Mouse (Mus musculus): ENCODE data around the gene Raph1. TPM values are rescaled to one million over a fixed set of nuclear protein-coding genes. Genes with fewer than 3 reads are reported as not detected.

The Raph1 gene
- polyA plus RNA-seq, 1 experiment from 2014 or later: 30.8 TPM

DNA sequence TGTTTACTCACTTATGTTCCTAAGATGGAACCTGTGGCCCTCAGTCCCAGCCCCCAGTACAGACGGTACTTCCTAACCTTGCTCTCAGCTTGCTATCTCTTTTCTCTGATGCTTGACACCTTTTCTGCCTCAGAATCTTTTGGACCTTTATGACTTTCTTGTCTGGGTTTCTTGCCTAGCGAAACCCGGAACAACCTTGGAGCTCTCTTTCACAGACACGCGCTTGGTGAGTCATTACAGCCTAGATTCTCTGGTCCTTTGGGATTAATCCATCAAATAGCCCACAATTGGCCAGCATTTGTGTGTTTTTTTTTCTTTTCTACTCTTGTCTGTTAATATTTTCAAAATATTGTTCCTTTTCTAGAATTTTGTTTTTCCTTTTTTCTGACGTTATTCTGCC, 26.2 kb upstream of the Raph1 start:
- no peak overlapping the region for H3K4me3 ChIP-seq (replicated peaks)
- 89% methylated on average over 6 of the region's 6 CpGs for WGBS
- H3K27ac ChIP-seq: no peak overlapping the region
- H3K27me3 ChIP-seq (replicated peaks): no peaks in the 10 kb centered on the region
- ATAC-seq (ENCODE audit: insufficient read depth, low FRiP score, low read depth): no peak
- H3K9me3 ChIP-seq: no peaks in the 10 kb centered on the region
- H3K4me2 ChIP-seq: no peak overlapping the region
- H3K9ac ChIP-seq: no peak overlapping the region
- H3K36me3 ChIP-seq: no peaks in the 10 kb centered on the region
- no peaks in the 10 kb centered on the region for H3K4me1 ChIP-seq

DNA sequence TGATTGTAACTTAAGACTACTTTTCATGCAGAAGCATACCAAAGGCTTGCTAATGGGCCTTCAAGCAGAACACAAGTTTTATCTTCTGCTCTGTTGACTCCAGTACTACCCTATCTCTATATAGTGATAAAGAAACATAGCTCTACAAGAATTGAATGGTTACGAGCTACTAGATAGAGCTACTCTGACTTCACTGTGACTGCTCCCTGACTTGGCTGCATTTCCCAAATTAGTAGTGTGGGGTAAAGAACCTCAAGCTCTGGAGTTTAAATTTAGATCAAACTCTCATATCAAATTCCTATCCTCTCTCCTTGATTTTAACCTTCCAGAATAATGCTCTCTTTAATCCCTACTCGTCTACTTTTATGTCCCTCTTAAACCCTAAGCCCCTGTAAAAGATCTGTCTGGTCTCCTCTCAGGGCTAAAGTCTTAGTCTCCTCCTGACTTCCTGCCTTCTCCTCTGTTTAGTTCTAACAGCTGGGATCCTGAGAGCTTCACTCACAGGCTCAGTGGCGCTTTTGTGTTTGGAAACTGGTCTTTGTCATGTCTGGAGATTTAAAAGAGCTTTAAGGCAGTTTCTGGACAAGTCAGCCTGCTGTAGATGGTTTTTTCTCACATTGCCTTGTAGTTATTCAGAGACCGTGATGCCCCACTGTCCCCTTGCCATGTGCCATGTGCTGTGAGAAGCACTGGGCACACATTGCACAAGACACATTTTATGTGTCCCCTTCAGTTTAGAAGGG, 22.2 kb upstream of the Raph1 start:
- peak overlapping the region; percentile 40; the same call in 1 of the 2 replicates for H3K27ac ChIP-seq
- no peak overlapping the region for H3K4me3 ChIP-seq (replicated peaks)
- H3K9me3 ChIP-seq: no peaks in the 10 kb centered on the region; the same call in 1 of the 2 replicates
- H3K4me1 ChIP-seq: no peaks in the 10 kb centered on the region
- H3K27me3 ChIP-seq (replicated peaks): no peaks in the 10 kb centered on the region
- H3K4me2 ChIP-seq: no peak overlapping the region
- ATAC-seq (ENCODE audit: insufficient read depth, low FRiP score, low read depth): peak; percentile 47; the same call in 1 of the 2 replicates
- 35% methylated on average over 4 of the region's 4 CpGs for WGBS
- H3K36me3 ChIP-seq: no peaks in the 10 kb centered on the region
- no peak overlapping the region for H3K9ac ChIP-seq

- ATAC-seq (ENCODE audit: insufficient read depth, low FRiP score, low read depth): no peak
- Histone ChIP-seq H3K4me2 (no peak overlapping the region), H3K9me3 (no peaks in the 10 kb centered on the region; the same call in 1 of the 2 replicates), H3K36me3 (no peaks in the 10 kb centered on the region), H3K27ac (no peak overlapping the region), H3K9ac (no peak overlapping the region), H3K4me1 (no peaks in the 10 kb centered on the region), H3K27me3 (replicated peaks) (no peaks in the 10 kb centered on the region), H3K4me3 (replicated peaks) (no peak overlapping the region)
- 89% methylated on average over 8 of the region's 8 CpGs for WGBS
Measured at GRCm38 (mm10) chr1:60580990-60581389, 14.1 kb upstream of the Raph1 start.

- Histone ChIP-seq H3K4me3 (replicated peaks) (no peak overlapping the region), H3K9ac (no peak overlapping the region), H3K27ac (no peak overlapping the region), H3K27me3 (replicated peaks) (no peaks in the 10 kb centered on the region), H3K4me1 (no peaks in the 10 kb centered on the region), H3K4me2 (no peak overlapping the region), H3K9me3 (no peaks in the 10 kb centered on the region), H3K36me3 (no peaks in the 10 kb centered on the region)
- ATAC-seq (ENCODE audit: insufficient read depth, low FRiP score, low read depth): no peak
- 74% methylated on average over 1 of the region's 1 CpGs for WGBS
Measured at GRCm38 (mm10) chr1:60579886-60580285, 13.0 kb upstream of the Raph1 start.

- Histone ChIP-seq H3K4me3 (replicated peaks) (no peak overlapping the region), H3K9me3 (no peaks in the 10 kb centered on the region), H3K27me3 (replicated peaks) (no peaks in the 10 kb centered on the region), H3K4me1 (no peaks in the 10 kb centered on the region), H3K4me2 (no peak overlapping the region), H3K36me3 (no peaks in the 10 kb centered on the region), H3K27ac (no peak overlapping the region), H3K9ac (no peak overlapping the region)
- 61% methylated on average over 3 of the region's 3 CpGs for WGBS
- no peak for ATAC-seq (ENCODE audit: insufficient read depth, low FRiP score, low read depth)
Measured at GRCm38 (mm10) chr1:60572699-60573098, 5.8 kb upstream of the Raph1 start.

DNA sequence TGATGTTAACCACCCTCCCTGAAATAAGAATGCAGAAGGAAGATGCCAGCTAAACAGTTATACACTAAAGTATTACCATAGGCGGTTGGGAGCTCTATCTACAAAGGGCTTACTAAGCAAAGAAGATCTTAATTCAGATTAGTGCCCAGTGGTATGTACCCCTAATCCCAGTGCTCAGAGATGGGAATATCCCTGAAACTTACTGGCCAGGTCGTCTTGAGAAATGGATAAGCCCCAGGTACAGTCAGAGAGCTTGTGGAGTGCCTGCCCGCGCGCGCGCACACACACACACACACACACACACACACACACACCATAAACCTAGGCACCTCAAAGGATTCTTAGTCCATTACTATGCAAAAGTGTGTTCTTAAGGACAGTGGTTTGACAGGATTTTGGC, 2.8 kb upstream of the Raph1 start:
- H3K4me2 ChIP-seq: no peak overlapping the region
- WGBS: 88% methylated on average over 7 of the region's 7 CpGs
- no peak for ATAC-seq (ENCODE audit: insufficient read depth, low FRiP score, low read depth)
- H3K9me3 ChIP-seq: no peaks in the 10 kb centered on the region
- H3K27me3 ChIP-seq (replicated peaks): no peaks in the 10 kb centered on the region
- no peak overlapping the region for H3K27ac ChIP-seq
- no peak overlapping the region for H3K9ac ChIP-seq
- no peaks in the 10 kb centered on the region for H3K36me3 ChIP-seq
- no peak overlapping the region for H3K4me3 ChIP-seq (replicated peaks)
- peaks cover 4% of the 10 kb centered on the region; the same call in 1 of the 2 replicates for H3K4me1 ChIP-seq

GRCm38 (mm10) chr1:60569210-60569609, 2.3 kb upstream of the Raph1 start:
- H3K4me1 ChIP-seq: peaks cover 4% of the 10 kb centered on the region; the same call in 1 of the 2 replicates
- H3K9me3 ChIP-seq: no peaks in the 10 kb centered on the region
- no peaks in the 10 kb centered on the region for H3K36me3 ChIP-seq
- no peak overlapping the region for H3K4me2 ChIP-seq
- H3K27me3 ChIP-seq (replicated peaks): no peaks in the 10 kb centered on the region
- no peak overlapping the region for H3K27ac ChIP-seq
- no peak overlapping the region for H3K9ac ChIP-seq
- ATAC-seq (ENCODE audit: insufficient read depth, low FRiP score, low read depth): no peak
- no peak overlapping the region for H3K4me3 ChIP-seq (replicated peaks)
- 60% methylated on average over 5 of the region's 5 CpGs for WGBS

DNA sequence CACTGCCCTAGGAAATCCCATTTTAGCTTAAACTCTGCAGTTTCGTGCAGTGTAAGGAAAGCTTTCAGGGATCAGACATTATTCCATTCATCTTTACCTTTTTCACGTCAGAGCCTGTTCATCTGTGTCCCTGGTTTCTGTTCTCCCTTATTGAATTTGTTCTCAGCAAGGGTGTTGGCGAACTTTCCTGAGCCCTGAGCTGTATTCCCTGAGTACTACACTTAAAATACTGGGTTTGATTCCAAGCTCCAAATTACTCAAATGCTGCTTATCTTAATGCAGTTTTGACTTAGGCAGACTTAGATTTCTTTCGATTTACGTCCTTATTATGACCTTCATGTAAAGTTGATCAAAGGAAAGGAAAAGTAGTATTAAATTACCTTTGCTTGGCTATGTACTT, 417 bp upstream of the Raph1 start:
- H3K9me3 ChIP-seq: no peaks in the 10 kb centered on the region
- H3K4me1 ChIP-seq: peaks cover 4% of the 10 kb centered on the region; the same call in 1 of the 2 replicates
- H3K9ac ChIP-seq: peak overlapping the region; percentile 39; the same call in 1 of the 2 replicates
- 15% methylated on average over 5 of the region's 5 CpGs for WGBS
- peak overlapping the region; percentile 73 for H3K4me2 ChIP-seq
- H3K4me3 ChIP-seq (replicated peaks): peak overlapping the region; percentile 99
- no peak for ATAC-seq (ENCODE audit: insufficient read depth, low FRiP score, low read depth)
- peak overlapping the region; percentile 95 for H3K27ac ChIP-seq
- no peaks in the 10 kb centered on the region for H3K36me3 ChIP-seq
- H3K27me3 ChIP-seq (replicated peaks): no peaks in the 10 kb centered on the region

DNA sequence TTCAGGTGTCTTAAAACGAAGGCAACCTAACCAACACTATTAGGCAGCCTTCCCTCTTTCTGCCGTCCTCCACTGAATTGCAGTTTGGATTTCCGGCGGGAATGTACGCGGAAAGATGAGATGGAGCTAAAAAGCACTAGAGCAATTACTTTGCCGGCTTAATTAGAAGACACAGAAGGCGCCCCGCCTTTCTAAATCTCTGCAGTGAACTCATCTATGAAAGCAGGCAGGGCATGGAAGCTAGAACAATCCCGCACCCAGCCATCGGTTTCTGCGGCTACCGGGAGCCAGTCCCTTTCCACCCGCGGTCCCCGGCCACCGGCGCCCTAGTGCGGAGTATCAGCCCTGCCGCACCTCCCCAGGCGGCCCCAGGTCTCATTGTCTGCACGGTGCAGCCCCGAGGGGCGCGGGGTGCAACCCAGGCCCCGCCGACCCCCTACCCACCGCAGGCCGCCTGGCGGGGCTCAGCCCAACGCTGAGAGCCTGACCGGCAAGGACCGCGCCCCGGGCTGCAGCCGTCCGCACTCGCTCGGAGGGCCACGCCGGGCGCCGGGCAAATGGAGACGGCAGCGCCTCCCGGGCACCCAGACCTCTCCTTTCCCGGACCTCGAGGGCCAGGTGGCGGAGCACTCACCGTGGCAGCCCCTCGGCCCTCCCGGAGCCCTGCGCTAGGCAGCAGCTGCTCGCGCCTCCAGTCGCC, 823 bp downstream of the Raph1 start:
- peak; percentile 48 for ATAC-seq (ENCODE audit: insufficient read depth, low FRiP score, low read depth)
- Histone ChIP-seq H3K4me2 (peak overlapping the region; percentile 73), H3K9ac (peak overlapping the region; percentile 96), H3K27me3 (replicated peaks) (no peaks in the 10 kb centered on the region), H3K4me1 (peaks cover 4% of the 10 kb centered on the region; the same call in 1 of the 2 replicates), H3K4me3 (replicated peaks) (peak overlapping the region; percentile 99), H3K9me3 (no peaks in the 10 kb centered on the region), H3K27ac (peak overlapping the region; percentile 95), H3K36me3 (no peaks in the 10 kb centered on the region)
- WGBS: under 1% methylated on average over 55 of the region's 56 CpGs

DNA sequence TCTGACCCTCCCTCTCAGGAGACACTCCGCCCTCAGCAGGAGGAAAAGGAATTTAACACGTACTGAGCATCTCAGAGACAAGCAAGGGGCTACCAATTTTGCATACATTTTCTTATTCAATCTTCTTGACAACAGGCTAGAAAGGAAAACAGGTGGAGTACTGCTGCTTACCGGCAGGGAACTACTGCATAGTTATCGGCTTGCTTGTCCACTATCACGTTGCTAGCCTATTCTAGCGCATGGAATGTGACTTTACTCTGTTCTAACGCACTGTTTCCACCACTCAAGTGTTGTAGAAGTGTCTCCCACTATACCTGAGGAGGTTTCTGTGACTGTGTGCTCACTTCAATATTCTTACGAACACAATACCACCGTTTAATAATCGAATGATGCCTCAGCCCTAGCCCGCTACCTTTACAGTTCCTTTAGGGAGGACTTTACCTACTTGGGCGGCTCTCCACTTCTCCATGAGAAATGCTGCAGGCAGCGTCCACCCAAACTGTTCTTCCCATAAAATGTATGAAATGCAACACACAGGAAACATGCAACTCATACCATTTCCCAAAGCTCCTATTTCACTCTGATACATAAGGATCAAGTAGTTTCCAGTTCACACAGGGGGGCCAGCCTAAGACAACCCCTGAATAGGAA, 1.5 kb downstream of the Raph1 start:
- Histone ChIP-seq H3K9ac (peak overlapping the region; percentile 96), H3K4me2 (peak overlapping the region; percentile 73), H3K27me3 (replicated peaks) (no peaks in the 10 kb centered on the region), H3K4me3 (replicated peaks) (peak overlapping the region; percentile 99), H3K4me1 (peaks cover 4% of the 10 kb centered on the region; the same call in 1 of the 2 replicates), H3K9me3 (no peaks in the 10 kb centered on the region), H3K36me3 (0 out of 2 replicates have a peak, but pooled peaks cover 5% of the 10 kb centered on the region), H3K27ac (peak overlapping the region; percentile 95)
- 1% methylated on average over 13 of the region's 13 CpGs for WGBS
- no peak for ATAC-seq (ENCODE audit: insufficient read depth, low FRiP score, low read depth)

DNA sequence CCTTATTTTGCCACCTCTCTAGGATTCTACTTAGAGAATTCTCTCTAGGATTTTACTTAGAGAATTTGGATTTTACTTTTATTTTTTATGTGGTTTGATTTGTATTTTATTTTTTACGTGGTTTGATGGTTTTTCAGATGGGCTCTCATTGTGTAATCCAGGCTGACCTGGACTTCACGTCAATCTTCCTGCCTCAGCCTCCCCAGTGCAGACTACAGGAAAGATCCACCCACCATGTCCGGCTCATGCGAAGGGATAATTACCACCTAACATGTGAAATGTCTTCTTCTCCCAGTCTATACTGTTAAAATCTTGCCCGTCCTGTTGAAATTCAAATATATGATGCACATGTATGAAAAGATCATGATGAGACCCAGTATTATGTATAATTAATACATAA, 2.2 kb downstream of the Raph1 start:
- no peak overlapping the region for H3K4me3 ChIP-seq (replicated peaks)
- H3K9ac ChIP-seq: no peak overlapping the region
- H3K27me3 ChIP-seq (replicated peaks): no peaks in the 10 kb centered on the region
- 0 out of 2 replicates have a peak, but pooled peaks cover 6% of the 10 kb centered on the region for H3K36me3 ChIP-seq
- no peaks in the 10 kb centered on the region for H3K9me3 ChIP-seq
- H3K4me2 ChIP-seq: peak overlapping the region; percentile 73
- peaks cover 4% of the 10 kb centered on the region; the same call in 1 of the 2 replicates for H3K4me1 ChIP-seq
- 79% methylated on average over 5 of the region's 5 CpGs for WGBS
- ATAC-seq (ENCODE audit: insufficient read depth, low FRiP score, low read depth): no peak
- no peak overlapping the region for H3K27ac ChIP-seq

DNA sequence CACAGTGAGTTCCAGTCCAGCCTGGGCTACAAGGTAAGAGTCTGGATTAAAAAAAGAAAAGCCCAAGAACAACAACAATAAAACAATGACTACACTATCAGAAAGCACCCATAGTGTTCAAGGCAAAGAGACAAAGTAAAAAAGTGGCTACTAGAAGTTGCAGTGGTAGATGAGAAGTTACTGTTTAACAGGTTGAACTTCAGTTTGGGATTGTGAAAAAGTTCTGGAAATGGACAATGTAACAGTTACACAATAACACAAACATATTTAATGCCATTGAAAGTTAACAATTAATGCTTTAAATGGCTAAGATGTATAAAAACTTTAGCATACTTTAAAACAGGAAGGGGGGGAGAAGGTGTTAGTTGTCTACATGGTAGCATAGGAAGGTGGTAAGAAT, 3.9 kb downstream of the Raph1 start:
- ATAC-seq (ENCODE audit: insufficient read depth, low FRiP score, low read depth): no peak

More for the DNA sequence above, 3.9 kb downstream of the Raph1 start:
- Histone ChIP-seq H3K9me3 (no peaks in the 10 kb centered on the region), H3K4me2 (no peak overlapping the region), H3K27me3 (replicated peaks) (no peaks in the 10 kb centered on the region), H3K9ac (no peak overlapping the region), H3K27ac (no peak overlapping the region), H3K4me3 (replicated peaks) (no peak overlapping the region), H3K4me1 (peaks cover 4% of the 10 kb centered on the region; the same call in 1 of the 2 replicates), H3K36me3 (0 out of 2 replicates have a peak, but pooled peaks cover 6% of the 10 kb centered on the region)

Data from stomach, embryonic 15.5 days (tissue).